In the genomic region with DNA sequence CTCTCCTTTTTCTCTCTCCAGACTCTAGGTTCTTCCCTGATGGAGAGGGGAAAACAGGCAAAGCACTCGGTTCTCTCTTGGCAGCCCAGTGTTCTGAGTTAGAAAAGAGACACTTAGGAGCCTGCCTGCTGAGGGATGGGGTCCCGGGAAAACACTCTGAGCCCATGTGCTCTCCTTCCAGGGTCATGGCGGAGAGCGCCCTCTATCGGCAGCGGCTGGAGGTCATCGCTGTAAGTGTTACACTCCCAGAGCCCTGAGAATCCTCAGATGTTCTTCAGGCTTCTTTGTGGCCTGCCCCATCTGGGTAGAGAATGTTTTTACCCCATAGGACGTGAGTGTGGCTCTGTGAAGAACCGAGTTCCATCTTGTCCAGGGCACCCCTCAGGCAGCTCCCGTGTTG, we compare ENCODE assay signal across 10 mouse cellular contexts. TPM values are rescaled to one million over a fixed set of nuclear protein-coding genes. Genes with fewer than 3 reads are reported as not detected.
DNase-seq lines count a peak whose midpoint lies in the region; ATAC-seq and TF ChIP-seq lines count a peak whose summit lies in the region.
"Had no signal": no experiment of that assay in that cellular context is flagged by ENCODE, and none has a peak within 500 bp of the region (broad histone marks: within the 10 kb centered on the region; RNA-seq: fewer than 3 reads in every experiment).

No protein-coding gene starts in this region.

- intact Hi-C loops in heart, postnatal 10 days (cut with DNase I), result loop anchor here (5.0 kb wide), 1 partner anchor 203 kb away; no protein-coding TSS in a partner anchor
- intact Hi-C loops in heart, postnatal 25 days (cut with DNase I), result no loop called here

- no peaks in the 10 kb centered on the region for H3K36me3 ChIP-seq in G1E (replicated peaks)

- DNase-seq in heart, postnatal 10 days, result peak; percentile 59 to 75
- no peak for DNase-seq in heart, postnatal 25 days (ENCODE audit: low spot score)
- DNase-seq in B cell, adult 2 months, result peak; percentile 75 to 78
- DNase-seq in G1E (ENCODE audit: low spot score), result peak; percentile 27
- DNase-seq in lung, postnatal 10 days, result peak; percentile 72
- DNase-seq in thymus, postnatal 25 days, result peak; percentile 75
- DNase-seq in right cerebral cortex, postnatal 25 days, result no peak

- no peak for ATAC-seq in G1E (ENCODE audit: extremely low read depth, insufficient number of reproducible peaks, low FRiP score, poor library complexity, severe bottlenecking)
- ATAC-seq in granulocyte monocyte progenitor cell, adult 5-6 weeks (replicated peaks; ENCODE audit: poor library complexity, severe bottlenecking), result 0 out of 2 replicates have a peak, but pooled peaks have one; percentile 32

- no peak overlapping the region for H3K4me3 ChIP-seq in G1E (ENCODE audit: low read depth, low read length)

- H3K4me1 ChIP-seq in G1E (ENCODE audit: insufficient read depth, low read depth, low read length), result peaks cover 7% of the 10 kb centered on the region

- peaks cover 39% of the 10 kb centered on the region for H3K27me3 ChIP-seq in G1E (ENCODE audit: insufficient read depth, low read length)

- no peaks in the 10 kb centered on the region for H3K9me3 ChIP-seq in G1E (replicated peaks)

- peak; percentile 80; the same call in 1 of the 2 replicates for TF ChIP-seq CTCF in G1E (IDR thresholded peaks at IDR 0.05; ENCODE audit: low read depth, low read length)

RNA-seq across cellular contexts. Expression of gene Palm3, which starts 2.9 kb away (rescaled TPM):
- under 1 TPM; 0.19 to 0.20 TPM for total RNA-seq in heart, postnatal 10 days (2021)
- total RNA-seq in heart, postnatal 25 days (2021), result under 1 TPM; 0.28 to 0.36 TPM
- total RNA-seq in G1E (2014; fragmentation: Nextera tagmentation) (not detected in 2 replicates), G1E (2017) (0.06 TPM in 1 of 2 replicates, not detected in the other)
- 0.12 and 0.15 TPM in 2 replicates for polyA plus RNA-seq in G1E (2012)
- total RNA-seq in granulocyte monocyte progenitor cell, adult 5-6 weeks (2014; fragmentation: Nextera tagmentation), result not detected in 2 replicates
- total RNA-seq in granulocyte monocyte progenitor cell, adult 5-6 weeks (2017), result not detected in 2 replicates

RNA-seq across cellular contexts. Expression of gene 2210011C24Rik, which starts 12.2 kb away (rescaled TPM):
- total RNA-seq in heart, postnatal 10 days (2021), result 1 to 10 TPM in 1 of 2 experiments, under 1 TPM in 1; 0.62 to 1.4 TPM
- 1 to 10 TPM; 2.8 to 3.1 TPM for total RNA-seq in heart, postnatal 25 days (2021)
- total RNA-seq in G1E (2014; fragmentation: Nextera tagmentation), result not detected in 2 replicates
- total RNA-seq in G1E (2017), result not detected in 2 replicates
- not detected in 2 replicates for polyA plus RNA-seq in G1E (2012)
- not detected in 2 replicates for total RNA-seq in granulocyte monocyte progenitor cell, adult 5-6 weeks (2014; fragmentation: Nextera tagmentation)
- not detected in 2 replicates for total RNA-seq in granulocyte monocyte progenitor cell, adult 5-6 weeks (2017)

RNA-seq across cellular contexts. Expression of gene Il27ra, which starts 18.2 kb away (rescaled TPM):
- 1 to 10 TPM; 5.9 to 6.0 TPM for total RNA-seq in heart, postnatal 10 days (2021)
- total RNA-seq in heart, postnatal 25 days (2021), result 1 to 10 TPM; 4.0 to 4.2 TPM
- total RNA-seq in G1E (2014; fragmentation: Nextera tagmentation) (not detected in 2 replicates), G1E (2017) (not detected in 2 replicates)
- polyA plus RNA-seq in G1E (2012), result not detected in 2 replicates
- total RNA-seq in granulocyte monocyte progenitor cell, adult 5-6 weeks (2014; fragmentation: Nextera tagmentation), result 0.88 and 0.90 TPM in 2 replicates
- total RNA-seq in granulocyte monocyte progenitor cell, adult 5-6 weeks (2017), result 1.4 and 1.9 TPM in 2 replicates

RNA-seq across cellular contexts. Expression of gene Rln3, which starts 20.6 kb away (rescaled TPM):
- total RNA-seq in heart, postnatal 10 days (2021), result not detected
- total RNA-seq in heart, postnatal 25 days (2021), result not detected
- total RNA-seq in G1E (2014; fragmentation: Nextera tagmentation) (not detected in 2 replicates), G1E (2017) (not detected in 2 replicates)
- not detected in 2 replicates for polyA plus RNA-seq in G1E (2012)
- not detected in 2 replicates for total RNA-seq in granulocyte monocyte progenitor cell, adult 5-6 weeks (2014; fragmentation: Nextera tagmentation)
- not detected in 2 replicates for total RNA-seq in granulocyte monocyte progenitor cell, adult 5-6 weeks (2017)
- polyA plus RNA-seq: embryonic facial prominence, embryonic 14.5 days; liver, embryonic 16.5 days had no signal

RNA-seq across cellular contexts. Expression of gene 1700067K01Rik, which starts 22.9 kb away (rescaled TPM):
- total RNA-seq in heart, postnatal 10 days (2021), result not detected
- total RNA-seq in heart, postnatal 25 days (2021), result under 1 TPM in 1 of 2 experiments, not detected in 1; 0.26 TPM
- 0.78 TPM in 1 of 2 replicates, not detected in the other for total RNA-seq in G1E (2014; fragmentation: Nextera tagmentation)
- 0.35 and 0.82 TPM in 2 replicates for total RNA-seq in G1E (2017)
- 0.92 and 1.2 TPM in 2 replicates for polyA plus RNA-seq in G1E (2012)
- total RNA-seq in granulocyte monocyte progenitor cell, adult 5-6 weeks (2014; fragmentation: Nextera tagmentation), result 2.3 TPM in 1 of 2 replicates, not detected in the other
- total RNA-seq in granulocyte monocyte progenitor cell, adult 5-6 weeks (2017), result not detected in 2 replicates

Comparison
In these comparisons a context has a peak if more than half of its experiments do, and no peak if none do; other contexts are left out.
1. DNase-seq: peak in heart, postnatal 10 days (2 of 2), B cell, adult 2 months (2 of 2), G1E (single experiment), lung, postnatal 10 days (single experiment) and thymus, postnatal 25 days (single experiment); none in heart, postnatal 25 days (single experiment) and right cerebral cortex, postnatal 25 days (single experiment).